Mouse (Mus musculus) limb, embryonic 15.5 days (tissue): ENCODE measurements around the gene Stap2. TPM values are rescaled to one million over a fixed set of nuclear protein-coding genes. Genes with fewer than 3 reads are reported as not detected.

Source experiments
- ATAC-seq: fragments of 200-750 bp; cut with Nextera tagmentation; 2 replicates; pipeline ENCODE4 v1.8.0; 2017; ENCODE audit warnings: low read depth, moderate TSS enrichment; ENCODE audit not compliant: insufficient number of reproducible peaks, low FRiP score, low TSS enrichment
- H3K27ac ChIP-seq: fragments of 300-500 bp; sonication (generic); 2 replicates; pipeline ENCODE4 v1.5.1; 2015; ENCODE audit warnings: moderate library complexity, mild to moderate bottlenecking, inconsistent platforms
- H3K27me3 ChIP-seq: fragments of 300-500 bp; sonication (generic); 2 replicates; pipeline ENCODE4 v1.6.1; 2015; ENCODE audit warnings: inconsistent platforms
- H3K36me3 ChIP-seq: fragments of 300-500 bp; sonication (generic); 2 replicates; pipeline ENCODE4 v1.6.1; 2015; ENCODE audit warnings: inconsistent platforms
- H3K4me1 ChIP-seq: fragments of 300-500 bp; sonication (generic); 2 replicates; pipeline ENCODE4 v1.6.1; 2015; ENCODE audit warnings: inconsistent platforms
- H3K4me2 ChIP-seq: fragments of 300-500 bp; sonication (generic); 2 replicates; pipeline ENCODE4 v1.6.1; 2015; ENCODE audit warnings: mild to moderate bottlenecking, inconsistent platforms
- H3K4me3 ChIP-seq: fragments of 300-500 bp; sonication (generic); 2 replicates; pipeline ENCODE4 v1.5.1; 2015; ENCODE audit warnings: mild to moderate bottlenecking, inconsistent platforms
- H3K9ac ChIP-seq: fragments of 300-500 bp; sonication (generic); 2 replicates; pipeline ENCODE4 v1.6.1; 2015; ENCODE audit warnings: inconsistent platforms
- H3K9me3 ChIP-seq: fragments of 300-500 bp; sonication (generic); 2 replicates; pipeline ENCODE4 v1.6.1; 2016; ENCODE audit warnings: inconsistent platforms
- WGBS: fragments of 180-500 bp; shearing (Covaris S2); methylation state at CpG from one replicate; pipeline ENCODE4 v1.1.7; 2015; 5-methylcytosine and 5-hydroxymethylcytosine counted together
- polyA plus RNA-seq: library from polyadenylated mRNA; unstranded; fragments of >200 nt; fragmentation: Nextera tagmentation; extraction: Ambion mirVana; gene quantifications from 2 replicates; pipeline ENCODE4 v1.2.1, GENCODE M21; 2015

Gene Stap2
- polyA plus RNA-seq, 1 experiment from 2014 or later, result 26.0 TPM

- Histone ChIP-seq H3K27ac (peak overlapping the region; percentile 24; the same call in 1 of the 2 replicates), H3K27me3 (no peaks in the 10 kb centered on the region), H3K4me1 (peaks cover 24% of the 10 kb centered on the region; the same call in 1 of the 2 replicates), H3K36me3 (peaks cover 35% of the 10 kb centered on the region), H3K9ac (no peak overlapping the region), H3K4me2 (no peak overlapping the region), H3K9me3 (no peaks in the 10 kb centered on the region), H3K4me3 (no peak overlapping the region)
- WGBS, result 82% methylated on average over 5 of the region's 5 CpGs
- ATAC-seq, result no peak
These were observed 18.0 kb upstream of the Stap2 start for GRCm38 (mm10) chr17:56023386-56023785.

DNA sequence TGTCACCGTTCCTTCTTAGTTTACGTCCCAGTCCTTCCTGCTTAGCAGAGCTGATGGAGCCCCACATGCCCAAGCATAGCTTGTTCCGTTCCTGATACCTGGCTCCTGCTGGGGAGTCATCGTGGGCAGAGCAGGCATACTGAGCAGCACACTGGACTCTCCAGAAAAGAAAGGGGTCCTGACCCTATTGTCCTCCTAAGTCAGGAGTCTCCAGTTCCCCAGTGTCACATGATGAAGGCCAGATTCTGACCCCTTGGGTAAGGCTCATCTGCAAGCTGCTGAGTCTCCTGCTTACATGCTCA is 17.6 kb upstream of the Stap2 start:
- Histone ChIP-seq H3K9me3 (no peaks in the 10 kb centered on the region), H3K36me3 (peaks cover 35% of the 10 kb centered on the region), H3K27me3 (no peaks in the 10 kb centered on the region), H3K9ac (no peak overlapping the region), H3K4me2 (no peak overlapping the region), H3K4me1 (peaks cover 24% of the 10 kb centered on the region; the same call in 1 of the 2 replicates), H3K4me3 (no peak overlapping the region), H3K27ac (no peak overlapping the region)
- ATAC-seq, result no peak
- 71% methylated on average over 4 of the region's 4 CpGs for WGBS

GRCm38 (mm10) chr17:56022131-56022988 is 17.0 kb upstream of the Stap2 start:
- Histone ChIP-seq H3K4me3 (no peak overlapping the region), H3K27me3 (no peaks in the 10 kb centered on the region), H3K4me1 (peaks cover 24% of the 10 kb centered on the region; the same call in 1 of the 2 replicates), H3K9me3 (no peaks in the 10 kb centered on the region), H3K9ac (no peak overlapping the region), H3K27ac (no peak overlapping the region), H3K4me2 (no peak overlapping the region), H3K36me3 (peaks cover 35% of the 10 kb centered on the region)
- WGBS, result 54% methylated on average over 2 of the region's 2 CpGs
- no peak for ATAC-seq

DNA sequence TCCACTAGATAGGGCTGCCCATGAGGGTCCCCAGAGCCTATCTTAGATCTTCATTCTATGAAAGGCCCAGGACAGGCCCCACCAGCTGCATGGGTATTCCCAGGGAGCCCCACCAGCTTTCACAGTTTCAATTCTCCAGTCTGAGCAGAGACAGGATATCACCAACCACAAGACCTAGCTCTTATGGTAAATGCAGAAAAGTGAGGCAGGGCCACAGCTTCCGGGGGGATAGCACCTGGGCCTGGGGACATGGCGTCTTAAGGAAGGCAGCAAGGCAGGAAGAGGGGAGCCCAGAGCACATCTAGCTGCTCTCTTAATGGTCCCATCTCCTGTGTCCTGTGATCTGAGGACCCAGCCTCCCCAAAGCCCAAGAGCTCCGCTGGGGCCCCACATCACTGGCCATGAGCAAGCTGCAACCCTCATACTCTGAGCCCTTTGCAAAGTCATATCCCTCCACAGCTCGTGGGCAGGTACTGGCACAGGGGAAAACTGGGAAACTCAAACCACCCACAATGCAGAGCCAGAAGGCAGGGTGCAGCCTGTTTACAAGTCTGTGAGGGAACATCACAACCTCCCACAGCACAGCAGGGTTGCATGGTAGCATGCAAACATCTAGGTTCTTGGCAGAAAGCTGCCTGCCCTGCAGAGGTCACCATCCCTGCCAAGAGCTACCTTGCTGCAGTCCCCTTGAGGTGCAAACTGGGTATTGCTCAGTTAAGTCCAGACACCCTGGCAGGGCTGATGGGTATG is 16.0 kb upstream of the Stap2 start:
- 72% methylated on average over 4 of the region's 4 CpGs for WGBS
- no peak for ATAC-seq

DNA sequence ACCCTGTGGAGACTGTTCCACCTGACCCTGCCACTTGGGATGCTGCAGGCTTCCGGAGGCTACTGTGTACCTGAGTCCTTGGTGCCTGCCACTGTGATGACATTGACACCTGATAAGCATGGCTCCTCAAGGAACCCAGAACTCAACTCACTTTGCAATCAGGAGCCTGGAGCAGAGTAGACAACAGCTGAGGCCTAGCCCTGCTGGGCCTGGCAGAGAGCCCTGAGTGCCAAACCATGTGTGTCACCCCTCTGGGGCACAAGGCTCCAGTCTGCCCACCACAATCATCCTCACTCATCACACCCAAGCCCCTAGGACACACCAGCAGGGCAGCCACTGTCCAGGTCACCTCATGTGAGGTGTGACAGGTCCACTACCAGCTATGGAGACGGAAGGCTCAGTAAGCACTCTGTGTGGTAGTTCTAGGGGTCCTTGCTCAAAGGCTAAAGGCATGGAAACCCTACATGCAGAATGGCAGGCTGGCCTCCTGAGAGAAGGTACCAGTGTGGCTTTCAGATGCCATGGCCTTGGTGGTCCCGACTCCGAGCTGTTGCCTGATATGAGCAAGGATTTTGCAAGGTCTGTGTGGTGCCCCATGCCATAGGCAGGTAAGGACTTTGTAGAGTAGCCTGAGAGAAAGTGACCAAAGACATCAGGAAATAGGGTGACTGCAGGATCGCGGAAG is 15.2 kb upstream of the Stap2 start:
- peak overlapping the region; percentile 12; the same call in 1 of the 2 replicates for H3K27ac ChIP-seq
- H3K36me3 ChIP-seq, result peaks cover 53% of the 10 kb centered on the region
- WGBS, result 89% methylated on average over 6 of the region's 6 CpGs

More for the DNA sequence above, 16.0 kb upstream of the Stap2 start:
- peaks cover 24% of the 10 kb centered on the region; the same call in 1 of the 2 replicates for H3K4me1 ChIP-seq
- H3K9me3 ChIP-seq, result no peaks in the 10 kb centered on the region
- H3K9ac ChIP-seq, result no peak overlapping the region
- H3K27me3 ChIP-seq, result no peaks in the 10 kb centered on the region
- H3K4me2 ChIP-seq, result no peak overlapping the region
- peaks cover 45% of the 10 kb centered on the region for H3K36me3 ChIP-seq
- no peak overlapping the region for H3K4me3 ChIP-seq
- H3K27ac ChIP-seq, result no peak overlapping the region

GRCm38 (mm10) chr17:56018347-56019131 is 13.2 kb upstream of the Stap2 start:
- no peak overlapping the region for H3K9ac ChIP-seq
- no peaks in the 10 kb centered on the region for H3K9me3 ChIP-seq
- H3K4me1 ChIP-seq, result peaks cover 8% of the 10 kb centered on the region; the same call in 1 of the 2 replicates
- no peaks in the 10 kb centered on the region for H3K27me3 ChIP-seq
- no peak overlapping the region for H3K27ac ChIP-seq
- H3K36me3 ChIP-seq, result peaks cover 62% of the 10 kb centered on the region
- no peak for ATAC-seq
- H3K4me3 ChIP-seq, result no peak overlapping the region
- no peak overlapping the region for H3K4me2 ChIP-seq
- 70% methylated on average over 20 of the region's 20 CpGs for WGBS

More for the DNA sequence above, 15.2 kb upstream of the Stap2 start:
- H3K4me1 ChIP-seq, result peaks cover 24% of the 10 kb centered on the region; the same call in 1 of the 2 replicates
- H3K4me3 ChIP-seq, result no peak overlapping the region
- H3K4me2 ChIP-seq, result no peak overlapping the region
- H3K27me3 ChIP-seq, result no peaks in the 10 kb centered on the region
- H3K9me3 ChIP-seq, result no peaks in the 10 kb centered on the region
- ATAC-seq, result no peak
- no peak overlapping the region for H3K9ac ChIP-seq

GRCm38 (mm10) chr17:56017848-56018247 is 12.5 kb upstream of the Stap2 start:
- Histone ChIP-seq H3K4me1 (peaks cover 6% of the 10 kb centered on the region; the same call in 1 of the 2 replicates), H3K9ac (no peak overlapping the region), H3K4me2 (no peak overlapping the region), H3K27ac (no peak overlapping the region), H3K27me3 (no peaks in the 10 kb centered on the region), H3K4me3 (no peak overlapping the region), H3K36me3 (peaks cover 65% of the 10 kb centered on the region), H3K9me3 (no peaks in the 10 kb centered on the region)
- no peak for ATAC-seq
- WGBS, result 87% methylated on average over 7 of the region's 7 CpGs

DNA sequence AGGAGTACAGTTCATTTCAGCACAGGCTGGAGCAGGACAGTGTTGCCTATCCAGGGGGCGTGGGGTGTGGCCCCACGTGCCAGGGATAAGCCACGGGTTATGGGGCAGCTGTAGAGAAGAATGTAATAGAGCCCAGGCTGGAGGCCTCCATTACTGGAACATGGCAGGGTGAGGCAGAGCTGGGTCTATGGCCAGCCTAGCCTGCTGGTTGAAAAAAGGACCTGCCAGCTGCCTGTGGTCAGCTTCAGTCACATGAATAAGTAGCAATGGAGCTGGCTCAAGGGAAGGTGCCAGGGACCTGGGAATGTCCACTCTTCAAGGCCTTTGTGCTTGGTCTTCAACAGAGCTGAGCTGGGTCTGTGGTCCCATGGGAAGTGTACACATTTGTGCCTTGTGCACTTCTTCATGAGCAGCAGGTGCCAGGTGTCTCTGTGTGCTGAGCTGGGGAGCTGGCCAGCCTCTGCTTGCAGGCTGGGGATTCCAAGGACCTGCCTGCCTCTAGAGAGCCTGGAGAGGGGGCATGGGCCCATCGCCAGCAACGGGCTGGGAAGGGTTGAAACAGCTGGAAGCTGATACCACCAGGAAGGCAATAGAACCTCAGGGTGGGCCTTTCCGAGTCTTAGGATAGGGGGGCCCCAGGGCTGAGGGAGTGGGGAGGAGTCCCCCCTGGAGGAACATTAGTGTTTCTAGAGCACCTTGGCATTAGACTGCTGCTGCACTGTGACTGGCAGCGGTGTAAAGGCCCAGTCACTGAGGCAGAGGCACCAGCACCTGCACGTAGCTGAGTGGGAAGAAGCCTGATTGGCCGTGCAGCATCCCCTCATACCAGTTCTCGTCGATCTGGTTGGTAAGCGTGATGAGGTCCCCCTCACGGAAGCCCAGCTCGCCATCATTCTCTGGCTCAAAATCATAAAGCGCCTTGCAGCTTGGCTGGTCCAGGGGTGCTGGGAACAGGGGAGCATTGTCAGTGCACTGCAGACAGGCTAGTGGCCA is 11.7 kb upstream of the Stap2 start:
- H3K36me3 ChIP-seq, result peaks cover 69% of the 10 kb centered on the region
- H3K9me3 ChIP-seq, result no peaks in the 10 kb centered on the region
- no peak overlapping the region for H3K4me2 ChIP-seq
- ATAC-seq, result no peak
- peaks cover 2% of the 10 kb centered on the region; the same call in 1 of the 2 replicates for H3K4me1 ChIP-seq
- H3K27me3 ChIP-seq, result no peaks in the 10 kb centered on the region
- WGBS, result 74% methylated on average over 15 of the region's 15 CpGs
- peak overlapping the region; percentile 7; the same call in 1 of the 2 replicates for H3K27ac ChIP-seq
- no peak overlapping the region for H3K4me3 ChIP-seq
- H3K9ac ChIP-seq, result no peak overlapping the region

- Histone ChIP-seq H3K4me1 (no peaks in the 10 kb centered on the region), H3K27me3 (no peaks in the 10 kb centered on the region), H3K4me3 (no peak overlapping the region), H3K36me3 (peaks cover 76% of the 10 kb centered on the region), H3K9me3 (no peaks in the 10 kb centered on the region), H3K4me2 (no peak overlapping the region), H3K27ac (no peak overlapping the region), H3K9ac (no peak overlapping the region)
- 86% methylated on average over 8 of the region's 8 CpGs for WGBS
- no peak for ATAC-seq
These were observed 11.0 kb upstream of the Stap2 start for GRCm38 (mm10) chr17:56016382-56016781.

GRCm38 (mm10) chr17:56015293-56015692 is 9.9 kb upstream of the Stap2 start:
- peaks cover 7% of the 10 kb centered on the region for H3K4me1 ChIP-seq
- no peaks in the 10 kb centered on the region for H3K9me3 ChIP-seq
- H3K36me3 ChIP-seq, result peaks cover 77% of the 10 kb centered on the region
- no peak overlapping the region for H3K9ac ChIP-seq
- no peak overlapping the region for H3K4me2 ChIP-seq
- ATAC-seq, result no peak
- H3K4me3 ChIP-seq, result no peak overlapping the region
- 91% methylated on average over 9 of the region's 9 CpGs for WGBS
- H3K27ac ChIP-seq, result no peak overlapping the region
- H3K27me3 ChIP-seq, result no peaks in the 10 kb centered on the region
